Mouse (Mus musculus): ENCODE results near the gene Krtcap2. TPM values are rescaled to one million over a fixed set of nuclear protein-coding genes. Genes with fewer than 3 reads are reported as not detected.

The Krtcap2 gene
- total and polyA plus RNA-seq, 3 experiments: 143 to 230 (median 180) TPM

DNA sequence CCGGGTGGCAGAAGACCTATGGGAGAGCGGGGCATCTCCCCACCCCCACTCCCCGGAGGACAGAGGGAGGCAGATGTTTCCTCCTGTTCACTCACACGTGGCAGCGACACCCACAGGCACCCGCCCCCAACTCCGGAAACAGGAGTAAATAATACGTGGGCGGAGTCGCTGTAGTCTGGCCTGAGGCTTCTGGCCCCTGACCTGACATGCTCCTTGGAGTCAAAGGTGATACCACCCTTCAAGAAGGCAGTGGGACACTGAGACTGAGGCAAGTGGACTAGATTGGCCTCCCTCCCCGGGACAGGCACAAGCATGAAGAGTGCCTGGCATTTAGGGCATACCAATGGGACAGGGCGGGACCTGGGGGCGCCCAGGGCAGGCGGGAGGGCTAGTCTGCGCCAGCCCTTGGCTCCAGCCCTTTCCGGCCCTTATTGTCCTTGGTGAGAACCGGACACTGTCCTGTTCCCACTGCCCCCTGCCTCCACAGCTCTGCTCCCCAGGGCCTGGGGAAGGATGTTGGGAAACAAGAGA lies 5.7 kb downstream of the Krtcap2 start (continued):
- TF ChIP-seq MYC (IDR thresholded peaks at IDR 0.05; ENCODE audit: low read depth, low read length): peak; percentile 92
- TF ChIP-seq ZMIZ1 (IDR thresholded peaks at IDR 0.05; ENCODE audit: low read depth, low read length): no peak
- peak; percentile 87 for TF ChIP-seq BHLHE40 (IDR thresholded peaks at IDR 0.05; ENCODE audit: low read depth, low read length)
- TF ChIP-seq UBTF (IDR thresholded peaks at IDR 0.05; ENCODE audit: low read depth, low read length): 0 out of 2 replicates have a peak, but pooled peaks have one; percentile 10
- TF ChIP-seq MAZ (IDR thresholded peaks at IDR 0.05; ENCODE audit: low read depth, low read length): 0 out of 2 replicates have a peak, but pooled peaks have one; percentile 60
- no peak for TF ChIP-seq TBP (conservative IDR thresholded peaks at IDR 0.05; ENCODE audit: low read depth, low read length)

DNA sequence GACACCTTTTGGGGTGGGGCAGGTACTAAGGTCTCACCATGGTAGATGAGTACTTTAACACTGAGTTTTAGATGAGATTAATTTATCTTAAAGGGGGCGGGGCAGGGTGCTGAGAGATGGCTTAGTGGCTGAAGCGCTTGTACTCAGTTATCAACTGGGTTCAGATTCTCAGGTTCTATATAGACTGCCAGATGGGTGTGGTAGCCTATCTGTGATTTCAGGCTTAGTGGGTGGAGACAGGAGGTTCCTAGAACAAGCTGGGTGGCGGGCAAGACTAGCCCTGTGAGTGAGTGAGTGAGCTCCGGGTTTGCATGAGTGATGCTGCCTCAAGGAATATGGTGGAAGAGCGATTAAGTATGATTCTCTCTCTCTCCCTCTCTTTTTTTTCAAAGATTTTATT lies 9.2 kb downstream of the Krtcap2 start:
- no peak overlapping the region for H3K9ac ChIP-seq (ENCODE audit: insufficient read depth, low read depth)
- H3K9me3 ChIP-seq (replicated peaks; ENCODE audit: low read length): peaks cover 5% of the 10 kb centered on the region
- H3K79me2 ChIP-seq (replicated peaks; ENCODE audit: control insufficient read depth, extremely low read depth, insufficient read depth, poor library complexity, severe bottlenecking): no peaks in the 10 kb centered on the region
- dilution Hi-C loops (cut with MboI; ENCODE audit: extremely low pct_ligation_motif_present, extremely low pct_unique_long_range_greater_than_20kb, low sequenced_read_pairs) (no loop called here), in situ Hi-C loops (cut with MboI; ENCODE audit: low pct_ligation_motif_present, low pct_unique_long_range_greater_than_20kb, low sequenced_read_pairs) (no loop called here)
- no peak for DNase-seq (ENCODE audit: extremely low read depth)
- H3K4me1 ChIP-seq (ENCODE audit: control insufficient read depth in 1 of 2, insufficient read depth in 2 of 2): peaks cover 15 to 34% of the 10 kb centered on the region in 2 experiments
- H3K36me3 ChIP-seq (replicated peaks in 1 of 2; ENCODE audit: control insufficient read depth in 1 of 2, insufficient read depth in 1 of 2, low read length in 1 of 2): no peaks in the 10 kb centered on the region
- TF ChIP-seq ZKSCAN1 (IDR thresholded peaks at IDR 0.05; ENCODE audit: borderline replicate concordance, low read depth, low read length) (no peak), POLR2AphosphoS2 (IDR thresholded peaks at IDR 0.05; ENCODE audit: low read depth, low read length) (no peak), ZNF384 (IDR thresholded peaks at IDR 0.05; ENCODE audit: low read depth, low read length) (no peak), CHD1 (IDR thresholded peaks at IDR 0.05; ENCODE audit: low read depth, low read length) (no peak), NELFE (IDR thresholded peaks at IDR 0.05; ENCODE audit: low read depth, low read length) (no peak), CTCF (conservative IDR thresholded peaks at IDR 0.05 in 1 of 2, IDR thresholded peaks at IDR 0.05 in 1 of 2; ENCODE audit: low read depth in 2 of 2, low read length in 2 of 2) (no peak), POLR2A (IDR thresholded peaks at IDR 0.05; ENCODE audit: low read depth, low read length) (no peak), PAX5 (IDR thresholded peaks at IDR 0.05; ENCODE audit: low read length) (no peak), GABPA (IDR thresholded peaks at IDR 0.05; ENCODE audit: insufficient replicate concordance, low read depth, low read length) (no peak), TCF12 (IDR thresholded peaks at IDR 0.05; ENCODE audit: low read depth, low read length) (no peak)
- H3K4me2 ChIP-seq (ENCODE audit: insufficient read depth, low read depth, poor library complexity, severe bottlenecking): no peak overlapping the region
- H3K4me3 ChIP-seq (replicated peaks in 1 of 3; ENCODE audit: low read depth in 2 of 3, low read length in 2 of 3, poor library complexity in 1 of 3): no peak overlapping the region
- H3K27ac ChIP-seq (ENCODE audit: insufficient read depth, low read depth): no peak overlapping the region
- peaks cover 2% of the 10 kb centered on the region for H3K27me3 ChIP-seq (replicated peaks)

DNA sequence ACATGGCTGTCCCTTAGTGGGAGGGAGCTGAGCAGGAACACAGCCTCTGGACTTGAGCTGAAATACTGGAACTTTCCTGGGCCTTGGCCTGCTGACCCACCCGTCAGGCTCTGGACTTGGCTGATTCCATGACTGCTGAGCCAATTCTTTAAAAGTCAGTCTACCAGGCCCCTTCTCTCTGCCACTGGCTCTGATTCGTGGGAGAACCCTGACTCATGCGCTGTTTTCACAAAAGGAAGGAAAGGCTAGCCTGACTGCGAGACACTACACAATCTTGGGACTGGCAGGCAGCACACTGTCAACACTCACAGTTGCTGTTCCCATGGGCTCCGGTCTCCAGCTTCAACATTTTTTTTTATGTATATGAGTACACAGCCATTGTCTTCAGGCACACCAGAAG lies 10.4 kb downstream of the Krtcap2 start:
- Histone ChIP-seq H3K27ac (ENCODE audit: insufficient read depth, low read depth) (no peak overlapping the region), H3K27me3 (replicated peaks) (peaks cover 2% of the 10 kb centered on the region), H3K4me1 (ENCODE audit: control insufficient read depth in 1 of 2, insufficient read depth in 2 of 2) (peaks cover 11 to 32% of the 10 kb centered on the region in 2 experiments), H3K4me3 (replicated peaks in 1 of 3; ENCODE audit: low read depth in 2 of 3, low read length in 2 of 3, poor library complexity in 1 of 3) (no peak overlapping the region), H3K36me3 (replicated peaks in 1 of 2; ENCODE audit: control insufficient read depth in 1 of 2, insufficient read depth in 1 of 2, low read length in 1 of 2) (no peaks in the 10 kb centered on the region), H3K9ac (ENCODE audit: insufficient read depth, low read depth) (no peak overlapping the region), H3K79me2 (replicated peaks; ENCODE audit: control insufficient read depth, extremely low read depth, insufficient read depth, poor library complexity, severe bottlenecking) (no peaks in the 10 kb centered on the region), H3K4me2 (ENCODE audit: insufficient read depth, low read depth, poor library complexity, severe bottlenecking) (no peak overlapping the region), H3K9me3 (replicated peaks; ENCODE audit: low read length) (peaks cover 5% of the 10 kb centered on the region)
- DNase-seq (ENCODE audit: extremely low read depth): no peak
- TF ChIP-seq POLR2AphosphoS2 (IDR thresholded peaks at IDR 0.05; ENCODE audit: low read depth, low read length) (no peak), GABPA (IDR thresholded peaks at IDR 0.05; ENCODE audit: insufficient replicate concordance, low read depth, low read length) (no peak), ELF1 (IDR thresholded peaks at IDR 0.05; ENCODE audit: low read depth, low read length) (no peak), ZMIZ1 (IDR thresholded peaks at IDR 0.05; ENCODE audit: low read depth, low read length) (no peak), NRF1 (IDR thresholded peaks at IDR 0.05; ENCODE audit: low read depth, low read length) (no peak), IRF4 (IDR thresholded peaks at IDR 0.05; ENCODE audit: low read depth, low read length) (no peak), MAZ (IDR thresholded peaks at IDR 0.05; ENCODE audit: low read depth, low read length) (no peak), UBTF (IDR thresholded peaks at IDR 0.05; ENCODE audit: low read depth, low read length) (no peak)
- dilution Hi-C loops (cut with MboI; ENCODE audit: extremely low pct_ligation_motif_present, extremely low pct_unique_long_range_greater_than_20kb, low sequenced_read_pairs) (no loop called here), in situ Hi-C loops (cut with MboI; ENCODE audit: low pct_ligation_motif_present, low pct_unique_long_range_greater_than_20kb, low sequenced_read_pairs) (no loop called here)

Data from CH12.LX (cell line).